Mouse (Mus musculus) cerebral cortex, adult 2 months (tissue): ENCODE measurements around the gene 2300002M23Rik.

Experiments
- WGBS: fragments of 180-500 bp; shearing (Covaris S2); methylation state at CpG from one replicate; pipeline ENCODE4 v1.1.7; 2018; 5-methylcytosine and 5-hydroxymethylcytosine counted together

2300002M23Rik gene

GRCm38 (mm10) chr17:35567150-35567549, at the start of gene 2300002M23Rik:
Gene 2300002M23Rik (plus strand): TSS chr17:35567450.
- WGBS = 79% methylated on average over 3 of the region's 3 CpGs

GRCm38 (mm10) chr17:35517526-35517925, 49.7 kb upstream of the 2300002M23Rik start:
- WGBS = 10% methylated on average over 12 of the region's 12 CpGs

- 76% methylated on average over 9 of the region's 9 CpGs for WGBS
Measured at GRCm38 (mm10) chr17:35524354-35524753, 42.9 kb upstream of the 2300002M23Rik start.

GRCm38 (mm10) chr17:35526644-35527043, 40.6 kb upstream of the 2300002M23Rik start:
- WGBS = 76% methylated on average over 8 of the region's 8 CpGs

- 35% methylated on average over 3 of the region's 3 CpGs for WGBS
Measured at GRCm38 (mm10) chr17:35532360-35532759, 34.9 kb upstream of the 2300002M23Rik start.

- 73% methylated on average over 7 of the region's 7 CpGs for WGBS
Measured at GRCm38 (mm10) chr17:35532901-35533300, 34.3 kb upstream of the 2300002M23Rik start, which contains the start of gene Psors1c2. Gene Psors1c2 (plus strand): TSS chr17:35533201.

- 4% methylated on average over 6 of the region's 6 CpGs for WGBS
Measured at GRCm38 (mm10) chr17:35534343-35534742, 32.9 kb upstream of the 2300002M23Rik start.

- WGBS = 56% methylated on average over 4 of the region's 4 CpGs
Measured at GRCm38 (mm10) chr17:35537421-35537820, 29.8 kb upstream of the 2300002M23Rik start.

GRCm38 (mm10) chr17:35538476-35538875, 28.8 kb upstream of the 2300002M23Rik start:
- 89% methylated on average over 1 of the region's 1 CpGs for WGBS

GRCm38 (mm10) chr17:35539540-35539939, 27.7 kb upstream of the 2300002M23Rik start:
- 74% methylated on average over 10 of the region's 10 CpGs for WGBS

- 55% methylated on average over 15 of the region's 15 CpGs for WGBS
Measured at GRCm38 (mm10) chr17:35542761-35543411, 24.4 kb upstream of the 2300002M23Rik start.

GRCm38 (mm10) chr17:35543412-35543861, 23.8 kb upstream of the 2300002M23Rik start:
- 29% methylated on average over 14 of the region's 14 CpGs for WGBS

GRCm38 (mm10) chr17:35544001-35544400, 23.2 kb upstream of the 2300002M23Rik start:
- 66% methylated on average over 6 of the region's 6 CpGs for WGBS

- WGBS = 30% methylated on average over 6 of the region's 6 CpGs
Measured at GRCm38 (mm10) chr17:35544680-35545079, 22.6 kb upstream of the 2300002M23Rik start.

GRCm38 (mm10) chr17:35547465-35547864, 19.8 kb upstream of the 2300002M23Rik start:
- 66% methylated on average over 2 of the region's 2 CpGs for WGBS

- WGBS = 48% methylated on average over 5 of the region's 5 CpGs
Measured at GRCm38 (mm10) chr17:35548636-35549035, 18.6 kb upstream of the 2300002M23Rik start.

GRCm38 (mm10) chr17:35549437-35550142, 17.7 kb upstream of the 2300002M23Rik start:
- WGBS = 21% methylated on average over 15 of the region's 15 CpGs

GRCm38 (mm10) chr17:35550143-35550494, 17.1 kb upstream of the 2300002M23Rik start:
- 89% methylated on average over 4 of the region's 4 CpGs for WGBS

GRCm38 (mm10) chr17:35550871-35551270, 16.4 kb upstream of the 2300002M23Rik start:
- 80% methylated on average over 8 of the region's 8 CpGs for WGBS

- 73% methylated on average over 10 of the region's 10 CpGs for WGBS
Measured at GRCm38 (mm10) chr17:35551881-35552414, 15.3 kb upstream of the 2300002M23Rik start, which contains the start of gene Cdsn. Gene Cdsn (plus strand): TSS chr17:35552128.

- 90% methylated on average over 5 of the region's 5 CpGs for WGBS
Measured at GRCm38 (mm10) chr17:35554321-35554720, 12.9 kb upstream of the 2300002M23Rik start.

GRCm38 (mm10) chr17:35554761-35555397, 12.4 kb upstream of the 2300002M23Rik start:
- 93% methylated on average over 18 of the region's 18 CpGs for WGBS
